In the genomic region with DNA sequence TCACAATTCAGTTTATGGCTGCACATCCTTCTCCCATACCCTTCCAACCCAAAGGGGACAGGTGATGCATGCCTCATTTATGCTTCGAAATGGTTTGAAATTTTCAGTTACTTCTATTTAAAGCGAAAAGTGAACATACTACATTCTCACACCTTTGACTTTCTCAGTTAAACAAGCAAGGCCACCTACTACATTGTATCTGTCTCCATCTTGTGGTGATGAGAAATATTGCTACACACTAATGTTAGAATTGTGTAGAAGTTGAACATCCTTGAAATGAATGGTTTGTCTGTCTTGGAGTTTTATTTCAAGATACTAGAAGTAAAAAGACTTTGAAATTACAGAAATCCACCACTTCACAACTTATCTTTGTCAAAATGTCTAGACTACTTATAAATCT, we compare ENCODE assay signal across 10 mouse cellular contexts.
DNase-seq lines count a peak whose midpoint lies in the region; ATAC-seq and TF ChIP-seq lines count a peak whose summit lies in the region.
"Had no signal": no experiment of that assay in that cellular context is flagged by ENCODE, and none has a peak within 500 bp of the region (broad histone marks: within the 10 kb centered on the region; RNA-seq: fewer than 3 reads in every experiment).

No protein-coding gene starts in this region.

- intact Hi-C loops in heart, postnatal 25 days (cut with DNase I), result no loop called here

- H3K27me3 ChIP-seq in heart, postnatal 0 days (ENCODE audit: control insufficient read depth, insufficient read depth, low read length), result no peaks in the 10 kb centered on the region
- H3K27me3 ChIP-seq: heart, embryonic 15.5 days had no signal

- H3K27ac ChIP-seq in heart, postnatal 0 days (ENCODE audit: low read depth), result no peak overlapping the region
- H3K27ac ChIP-seq: heart, embryonic 15.5 days had no signal

- ATAC-seq in heart, postnatal 0 days (ENCODE audit: insufficient read depth, low read depth), result no peak

- no peak overlapping the region for H3K4me3 ChIP-seq in heart, postnatal 0 days (ENCODE audit: low read depth, low read length)
- H3K4me3 ChIP-seq: heart, embryonic 15.5 days had no signal

- TF ChIP-seq EP300 in heart, postnatal 0 days (IDR thresholded peaks at IDR 0.05; ENCODE audit: low read depth), result no peak

- H3K9ac ChIP-seq in heart, postnatal 0 days (replicated peaks; ENCODE audit: low read depth, low read length), result no peak overlapping the region
- H3K9ac ChIP-seq: heart, embryonic 15.5 days had no signal

- peak; percentile 80 for TF ChIP-seq CTCF in heart, postnatal 0 days (IDR thresholded peaks at IDR 0.05; ENCODE audit: low read depth)

- peak; percentile 20 for DNase-seq in heart, postnatal 0 days (ENCODE audit: low spot score)
- DNase-seq in heart, adult 9 months (ENCODE audit: low spot score in 2 of 2), result no peak
- peak; percentile 41 for DNase-seq in A20 (ENCODE audit: low read depth, low spot score)
- DNase-seq in brain, adult 2 months (ENCODE audit: low read depth, low spot score), result peak; percentile 61
- peak; percentile 1 for DNase-seq in induced T-regulatory cell, adult 2 months (ENCODE audit: low read depth)
- no peak for DNase-seq in adrenal gland, adult 2 months
- no peak for DNase-seq in natural killer cell, adult 2 months (ENCODE audit: low spot score in 2 of 2)
- no peak for DNase-seq in heart, postnatal 25 days (ENCODE audit: low spot score)
- DNase-seq: cerebellum, postnatal 36 days had no signal

- H3K4me2 ChIP-seq in heart, postnatal 0 days (ENCODE audit: low read depth, low read length), result no peak overlapping the region
- H3K4me2 ChIP-seq: heart, embryonic 15.5 days had no signal

- 44% methylated on average over 2 of the region's 2 CpGs for WGBS in heart, postnatal 0 days

- no peaks in the 10 kb centered on the region for H3K9me3 ChIP-seq in heart, postnatal 0 days (replicated peaks; ENCODE audit: control insufficient read depth, low read length)
- H3K9me3 ChIP-seq: heart, embryonic 15.5 days had no signal

- no peaks in the 10 kb centered on the region for H3K4me1 ChIP-seq in heart, postnatal 0 days (ENCODE audit: control insufficient read depth, insufficient read depth)

- no peaks in the 10 kb centered on the region for H3K36me3 ChIP-seq in heart, postnatal 0 days (replicated peaks; ENCODE audit: control insufficient read depth, insufficient read depth, low read length)
- H3K36me3 ChIP-seq: heart, embryonic 15.5 days had no signal

Comparison
In these comparisons a context has a peak if more than half of its experiments do, and no peak if none do; other contexts are left out.
1. DNase-seq: peak in heart, postnatal 0 days (single experiment), A20 (single experiment), brain, adult 2 months (single experiment) and induced T-regulatory cell, adult 2 months (single experiment); none in heart, adult 9 months (0 of 2), adrenal gland, adult 2 months (single experiment), natural killer cell, adult 2 months (0 of 2) and heart, postnatal 25 days (single experiment).